Mouse (Mus musculus) embryo, embryonic 11.5 days (tissue): ENCODE data around the gene Ofd1.
A peak's percentile ranks its signal among the peaks of the same experiment; 100 is the strongest.

Experiments
- DNase-seq: peaks from one replicate; pipeline ENCODE4 v3.0.0-alpha.2; 2012; ENCODE audit warnings: low read depth, low spot score

Gene Ofd1

DNA sequence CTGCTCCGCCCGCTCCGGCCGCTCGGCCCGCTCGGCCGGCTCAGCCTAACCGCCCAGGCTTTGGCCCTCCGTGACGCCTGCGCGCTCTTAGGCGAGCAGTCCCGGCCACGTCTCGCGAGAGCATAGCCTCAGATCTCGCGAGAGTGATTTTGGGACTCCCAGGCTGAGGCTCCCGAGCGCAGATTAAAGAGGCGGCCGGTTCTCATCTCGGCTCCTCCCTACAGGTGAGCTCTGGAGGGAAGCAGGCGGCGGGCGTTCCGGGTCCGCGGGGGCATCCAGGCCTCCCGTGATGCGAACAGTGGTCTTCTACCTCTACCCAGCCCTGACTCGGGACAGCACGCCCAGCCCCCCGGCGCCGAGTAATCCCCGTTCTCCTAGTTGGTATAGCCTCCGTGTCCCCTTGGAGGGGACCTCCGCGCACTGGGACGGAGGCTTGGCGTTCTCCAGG is at the start of gene Ofd1:
TSS of gene Ofd1 (minus strand) at position 89 of the 448 bp plus-strand sequence.
- peak; percentile 85 for DNase-seq

DNA sequence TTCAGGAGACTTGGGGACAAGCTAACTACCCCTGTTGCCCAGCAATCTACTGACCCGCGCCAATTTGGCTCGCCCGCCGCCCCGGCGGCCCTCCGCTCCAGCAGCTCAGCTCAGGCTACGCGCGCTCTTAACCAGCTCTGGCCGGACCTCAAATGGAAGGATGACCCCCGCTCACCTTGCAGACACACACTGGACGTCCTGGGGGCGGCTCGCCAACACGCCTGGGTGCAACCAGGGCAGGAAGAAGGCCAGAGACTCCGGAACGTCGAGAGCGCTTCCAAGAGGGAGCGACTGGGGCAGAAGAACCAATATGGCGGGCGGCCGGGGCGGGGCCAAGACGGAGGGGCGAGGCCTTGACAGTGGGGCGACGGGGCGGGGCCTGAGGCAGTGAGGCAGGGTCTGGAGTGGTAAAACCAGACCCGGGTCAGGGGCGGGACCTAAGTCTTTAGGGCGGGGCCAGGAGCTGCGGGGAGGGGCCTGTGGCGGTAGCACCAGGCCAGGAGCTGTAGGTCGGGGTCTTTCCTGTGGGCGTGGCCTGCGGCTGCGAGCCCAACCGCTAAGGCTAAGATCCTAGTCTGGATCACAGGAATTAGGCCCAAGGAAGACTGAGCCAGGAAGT is 39.0 kb upstream of the Ofd1 start, which contains the start of gene Rab9:
TSS of gene Rab9 (minus strand) at position 503 of the 619 bp plus-strand sequence.
- peak; percentile 86 for DNase-seq

DNA sequence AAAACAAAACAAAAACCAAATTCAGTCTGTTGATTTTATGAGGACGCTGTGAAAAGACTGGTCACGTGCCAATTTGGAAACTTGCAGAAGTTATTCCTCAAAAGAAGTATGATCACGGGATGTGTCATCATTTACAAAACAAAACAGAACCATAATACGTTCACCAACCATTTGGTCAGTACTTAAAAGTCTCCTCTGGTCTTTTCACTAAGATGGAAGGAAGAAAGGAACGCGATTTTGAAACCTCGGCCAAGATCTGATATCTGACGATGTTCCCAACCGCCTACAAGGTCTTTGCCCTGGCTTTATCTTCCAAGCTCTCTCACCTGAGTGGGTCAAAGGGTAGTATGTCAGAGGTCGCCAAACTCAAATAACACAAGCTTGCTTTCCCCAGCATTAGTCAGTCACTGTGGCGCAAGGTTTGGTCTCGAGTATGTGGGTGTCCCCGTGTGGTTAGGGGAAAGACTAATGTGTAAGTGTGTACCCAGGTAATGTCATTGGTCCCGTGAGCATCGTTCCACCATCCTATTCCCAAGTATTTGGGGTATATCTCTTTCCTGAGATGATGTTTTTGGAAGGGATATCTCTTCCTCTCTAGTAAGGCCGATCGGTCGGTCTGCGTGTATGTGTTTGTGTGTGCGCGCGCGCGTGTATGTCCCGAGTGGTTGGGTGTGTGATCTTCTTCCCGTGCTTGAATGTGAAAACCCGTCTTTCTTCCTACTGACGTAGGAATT is 38.3 kb upstream of the Ofd1 start:
- DNase-seq: no peak

DNA sequence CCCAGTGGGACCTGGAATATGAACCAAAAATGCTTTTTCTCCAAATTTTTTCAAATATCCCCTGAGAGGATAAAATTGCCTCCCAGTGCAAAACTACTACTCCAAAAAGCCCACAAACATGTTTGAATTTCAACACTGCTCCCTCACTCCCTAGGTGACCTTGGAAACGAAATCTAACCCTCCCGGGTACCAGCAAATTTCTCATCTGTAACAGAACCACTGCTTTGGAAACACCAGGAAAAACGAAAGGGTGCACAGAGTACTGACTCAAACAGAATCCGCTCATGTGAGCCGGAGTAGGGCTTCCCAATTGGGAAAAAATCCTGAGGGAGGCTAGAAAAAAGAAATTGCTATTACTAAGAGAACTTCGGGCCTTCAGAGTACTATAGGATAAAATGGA is 36.9 kb upstream of the Ofd1 start:
- DNase-seq: no peak

DNA sequence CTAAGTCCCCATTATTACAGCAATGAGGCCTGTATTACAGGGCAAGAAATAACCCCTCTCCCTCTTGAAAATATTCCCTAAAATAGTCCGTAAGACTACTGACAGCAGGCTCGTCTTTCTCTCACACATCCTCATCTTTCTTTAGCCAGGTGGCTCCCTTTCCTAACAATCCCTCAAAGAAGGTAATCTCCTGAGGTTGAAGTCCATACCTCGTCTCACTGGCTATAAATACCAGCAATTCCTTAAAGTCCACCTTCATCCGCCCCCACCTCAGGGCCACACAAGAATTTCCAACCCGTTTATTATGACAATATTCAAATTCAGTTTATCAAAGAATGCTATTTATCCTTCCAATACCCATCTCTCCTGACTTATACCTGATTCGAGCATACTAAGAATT is 32.1 kb upstream of the Ofd1 start:
- DNase-seq: no peak

DNA sequence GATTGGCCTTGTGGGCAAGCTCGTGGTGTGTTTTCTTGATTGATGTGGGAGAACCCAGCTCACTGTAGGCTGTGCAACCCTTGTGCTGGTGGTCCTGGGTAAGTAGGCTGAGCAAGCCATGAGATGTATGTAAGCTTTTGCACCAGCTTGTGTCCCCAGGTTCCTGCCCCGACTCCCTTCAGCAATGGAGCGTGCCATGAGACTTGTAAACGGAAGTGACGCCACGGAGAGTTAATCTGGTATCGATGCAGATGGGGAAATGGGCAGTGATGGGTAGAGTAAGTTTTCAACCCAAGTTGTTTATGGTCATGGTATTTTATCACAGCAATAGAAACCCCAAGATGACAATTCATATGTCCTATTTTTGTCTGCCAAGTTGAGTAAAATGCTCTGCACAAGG is 27.8 kb upstream of the Ofd1 start:
- DNase-seq: no peak

DNA sequence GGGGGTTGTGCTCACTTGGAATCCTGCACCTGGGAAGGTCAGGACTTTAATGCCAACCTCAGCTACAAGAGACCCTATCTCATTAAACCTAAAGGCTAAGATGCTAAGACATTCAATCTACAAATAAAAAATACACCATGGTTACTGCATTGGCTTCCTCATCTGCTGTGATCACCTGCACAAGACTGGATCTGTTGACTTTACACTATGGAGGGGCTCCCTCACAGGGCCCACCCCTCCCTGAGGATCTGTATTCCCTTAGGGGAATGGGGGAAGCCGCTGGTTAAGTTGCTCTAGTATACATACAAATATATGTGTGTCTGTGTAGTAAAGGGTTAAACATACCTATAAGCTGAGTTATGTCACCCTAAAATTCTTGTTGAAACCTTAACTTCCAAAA is 15.0 kb upstream of the Ofd1 start:
- DNase-seq: no peak

DNA sequence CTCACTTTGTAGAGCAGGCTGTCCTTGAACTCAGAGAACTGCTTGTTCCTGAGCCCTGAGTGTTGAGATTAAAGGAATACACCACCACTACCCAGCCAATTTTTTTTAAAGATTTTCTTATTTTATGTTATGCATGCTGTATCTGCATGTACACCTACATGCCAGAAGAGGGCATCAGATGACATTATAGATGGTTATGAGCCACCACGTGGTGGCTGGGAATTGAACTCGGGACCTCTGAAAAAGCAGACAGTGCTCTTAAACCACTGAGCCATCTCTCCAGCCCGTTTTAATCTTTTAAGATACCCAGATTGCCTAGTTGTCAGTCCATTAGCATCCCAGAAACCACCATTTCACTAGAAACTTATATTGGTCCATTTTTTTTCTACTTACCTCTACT is 13.8 kb upstream of the Ofd1 start:
- no peak for DNase-seq

DNA sequence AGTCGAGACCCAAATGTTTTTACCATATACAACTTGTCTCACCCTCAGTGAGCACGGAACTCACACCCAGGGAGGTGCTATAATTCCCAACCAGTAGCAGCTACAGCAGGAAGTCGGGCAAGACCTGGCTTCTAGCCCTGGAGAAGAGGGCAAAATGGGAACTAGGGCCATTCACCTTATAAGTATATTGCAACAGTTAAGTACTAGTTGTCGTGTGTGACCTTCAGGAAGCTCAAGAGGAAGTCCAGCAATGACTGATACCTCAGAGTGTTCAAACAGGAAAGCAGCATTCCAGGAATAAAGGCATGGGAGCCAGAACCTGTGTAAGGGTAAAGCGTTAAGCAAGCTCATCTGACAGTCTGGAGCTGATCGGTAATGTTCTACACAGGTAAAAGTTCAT is 13.0 kb upstream of the Ofd1 start:
- DNase-seq: no peak

DNA sequence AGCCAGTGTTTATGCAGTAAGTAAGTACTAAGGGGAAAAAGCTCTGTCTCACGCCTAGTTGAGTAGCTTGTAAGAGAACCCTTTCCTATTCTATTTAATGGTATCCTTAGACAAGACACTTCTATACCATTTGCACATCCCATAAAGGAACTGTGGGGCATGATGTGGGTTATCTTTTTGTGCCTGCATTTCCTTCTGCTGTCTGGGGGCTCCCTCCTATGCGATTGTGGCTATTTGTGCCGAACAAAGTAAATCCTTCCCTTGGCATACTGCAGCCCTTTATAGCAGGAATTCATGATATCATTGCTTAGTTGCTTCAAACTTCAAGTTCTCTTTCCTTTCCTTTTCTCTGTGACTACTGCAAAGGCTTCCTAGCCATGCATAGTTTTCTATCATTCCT is 4.0 kb upstream of the Ofd1 start:
- DNase-seq: no peak

DNA sequence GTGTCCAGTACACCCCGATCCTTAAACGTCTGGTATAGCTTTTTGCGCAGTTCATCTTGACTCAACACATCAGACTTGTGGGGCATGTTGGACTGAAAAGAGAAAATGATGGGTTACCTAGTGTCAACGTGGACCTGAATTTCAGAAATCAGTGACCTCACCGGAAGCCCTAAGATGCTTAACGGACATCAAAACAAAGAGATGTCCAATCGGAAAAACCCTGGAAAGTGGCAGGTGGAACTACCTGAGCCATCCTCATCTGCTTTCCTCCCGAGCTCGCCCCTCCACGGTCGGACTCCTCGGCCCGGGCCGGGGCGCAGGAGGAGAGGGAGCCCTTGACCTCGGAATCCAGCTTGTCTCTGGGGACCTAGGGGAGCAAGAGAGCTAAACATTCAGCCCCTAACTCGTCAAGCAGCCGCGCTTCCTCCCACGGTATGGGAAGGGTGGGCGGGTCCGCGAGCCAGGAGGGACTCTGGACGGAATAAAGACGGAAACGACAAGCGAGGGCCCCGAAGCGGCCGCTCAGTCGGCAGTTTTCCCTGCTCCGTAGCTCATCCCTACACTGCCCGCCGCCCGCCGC is 378 bp downstream of the Ofd1 start, which contains the start of gene Trappc2:
TSS of gene Trappc2 (plus strand) at position 539 of the 580 bp plus-strand sequence.
- no peak for DNase-seq

DNA sequence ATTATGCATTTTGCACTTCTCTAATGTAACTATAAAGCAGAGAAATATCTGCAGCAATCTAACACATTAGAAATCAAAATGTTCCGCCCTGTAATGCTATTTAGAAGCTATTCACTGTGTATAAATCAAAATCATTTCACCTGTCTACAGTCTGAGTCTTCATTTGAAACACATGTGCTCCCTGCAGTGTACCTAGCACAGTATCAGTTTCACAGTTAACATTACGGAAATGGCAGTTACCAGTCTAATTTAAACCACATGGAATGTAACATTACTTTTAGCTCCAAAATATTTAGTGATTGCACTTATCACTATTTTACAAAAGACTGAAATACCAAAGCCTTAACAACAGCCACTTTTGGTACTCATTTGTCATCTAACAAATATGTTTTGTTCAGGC is 5.7 kb downstream of the Ofd1 start:
- DNase-seq: no peak

DNA sequence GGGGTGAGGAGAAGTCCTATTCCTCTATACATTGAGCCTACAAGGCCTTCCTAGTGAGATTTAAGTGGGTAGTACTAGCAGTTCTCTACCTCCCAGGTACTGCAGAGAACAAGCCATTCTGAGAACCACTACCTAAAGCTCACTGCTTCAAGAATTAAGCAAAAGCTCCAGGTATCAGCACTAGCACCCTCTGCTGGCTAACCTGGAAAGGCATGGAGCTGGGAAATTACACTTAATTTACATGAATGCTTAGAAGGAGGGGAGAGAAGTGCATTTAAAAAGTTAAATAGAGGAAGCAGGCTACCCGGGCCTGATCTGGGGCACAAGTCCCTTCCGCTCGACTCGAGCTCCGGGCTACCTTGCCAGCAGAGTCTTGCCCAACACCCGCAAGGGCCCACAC is 24.3 kb downstream of the Ofd1 start:
- no peak for DNase-seq

DNA sequence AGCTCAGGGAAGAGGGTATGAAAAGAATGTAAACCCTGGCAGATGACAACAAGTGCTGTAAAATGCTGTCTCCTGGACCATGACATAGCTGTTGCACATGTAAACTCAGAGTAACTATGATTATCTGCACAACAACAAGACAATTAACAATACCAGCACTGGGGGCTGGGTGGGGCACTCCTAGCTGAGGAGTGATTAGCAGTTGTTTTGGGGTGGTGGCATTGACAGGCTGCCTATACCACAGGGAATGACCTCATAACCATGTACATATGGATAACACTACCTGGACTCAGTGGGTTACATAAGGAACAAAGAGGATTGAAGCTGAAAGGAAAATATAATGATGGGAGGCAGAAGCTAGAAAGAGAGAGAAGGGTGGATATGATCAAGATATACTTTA is 32.6 kb downstream of the Ofd1 start:
- DNase-seq: no peak

DNA sequence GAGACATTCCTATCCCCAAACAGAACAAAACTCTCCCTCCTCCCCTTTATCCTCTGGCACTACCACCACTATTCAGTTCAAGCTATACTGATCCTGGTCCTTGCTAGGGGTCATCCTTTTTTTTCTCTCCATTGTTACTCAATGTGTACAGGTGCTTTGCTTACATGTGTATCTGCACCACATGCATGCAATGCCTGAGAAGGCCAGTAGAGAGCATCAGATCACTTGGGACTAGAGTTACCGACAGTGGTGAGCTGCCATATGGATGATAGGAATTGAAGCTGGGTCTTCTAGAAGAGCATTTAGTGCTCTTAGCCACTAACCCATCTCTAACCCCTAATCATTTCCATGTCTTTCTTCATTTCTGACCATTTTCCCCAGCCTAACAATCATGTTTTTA is 46.8 kb downstream of the Ofd1 start:
- no peak for DNase-seq

DNA sequence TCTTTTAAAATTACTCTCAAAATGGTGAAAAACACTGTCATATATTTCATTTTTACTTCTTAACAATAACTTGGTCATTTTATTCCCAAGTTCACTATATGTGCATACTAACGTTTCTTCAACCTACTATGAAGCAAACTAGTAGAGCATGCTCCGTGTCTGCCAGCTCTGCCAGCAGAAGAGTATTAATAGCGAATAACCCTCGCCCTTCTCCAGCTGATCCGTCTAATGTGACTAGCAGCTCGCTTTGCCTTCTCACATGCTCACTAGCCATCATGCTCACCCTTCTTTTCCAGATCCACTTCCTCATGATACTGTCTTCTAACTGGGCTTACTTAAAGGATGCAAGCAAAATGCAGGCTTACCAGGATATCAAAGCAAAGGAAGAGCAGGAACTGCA is 53.8 kb downstream of the Ofd1 start:
- no peak for DNase-seq

DNA sequence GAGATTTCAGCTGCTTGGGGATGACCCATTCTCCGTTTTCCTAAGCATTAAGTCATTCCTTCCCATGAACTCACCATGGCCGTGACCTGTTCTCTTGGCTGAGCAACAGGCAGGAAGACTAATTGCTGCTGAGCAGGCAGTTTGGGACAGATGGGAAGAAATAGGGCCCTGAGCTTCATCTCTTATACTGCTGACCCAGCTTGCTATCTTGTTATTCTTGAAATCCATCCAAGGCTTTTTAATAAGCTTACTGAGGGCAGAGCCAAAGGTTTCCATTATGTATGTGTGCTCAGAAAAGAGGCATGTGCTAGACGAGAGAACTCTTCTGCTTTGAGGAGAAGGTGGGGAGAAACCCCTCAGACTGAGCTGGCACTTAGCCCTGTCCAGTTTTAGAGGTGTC is 55.6 kb downstream of the Ofd1 start:
- no peak for DNase-seq

DNA sequence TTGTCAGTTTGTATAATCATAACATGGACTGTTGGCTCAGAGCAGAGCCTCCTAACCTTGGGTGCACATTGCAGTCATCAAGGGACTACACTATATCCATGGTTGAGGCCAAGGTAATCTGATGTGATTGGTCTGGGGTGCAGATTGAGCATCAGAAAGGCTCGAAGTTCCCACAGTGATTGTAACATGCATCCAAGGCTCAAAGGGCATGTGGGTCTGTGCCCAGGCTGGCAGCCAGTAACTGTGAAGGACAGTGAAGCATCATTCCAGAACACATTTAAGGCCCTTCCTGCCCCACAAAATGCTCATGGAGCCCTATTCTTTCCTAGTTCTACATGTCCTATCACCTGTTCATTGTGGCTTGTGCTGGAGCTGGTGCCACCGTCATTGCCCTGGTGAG is 56.9 kb downstream of the Ofd1 start:
- DNase-seq: no peak

DNA sequence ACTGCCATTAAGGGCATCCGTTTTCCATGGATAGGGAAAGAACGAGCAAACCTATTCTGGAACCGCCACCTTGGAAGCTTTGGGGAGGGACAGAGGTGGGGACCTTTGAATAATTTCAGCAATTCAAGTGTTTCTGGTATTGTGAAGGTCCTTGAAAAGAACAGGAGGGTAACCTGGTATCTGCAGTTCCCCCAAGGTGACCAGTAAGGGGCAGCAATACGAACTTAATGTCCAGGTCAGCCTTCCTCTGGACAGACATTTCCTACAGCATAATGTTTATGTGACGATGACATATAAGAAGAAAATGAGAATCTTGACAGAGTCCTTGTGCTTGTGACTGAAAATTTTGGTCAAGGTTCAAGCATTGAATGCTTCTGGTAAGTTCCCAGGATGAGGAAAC is 61.9 kb downstream of the Ofd1 start:
- DNase-seq: no peak

DNA sequence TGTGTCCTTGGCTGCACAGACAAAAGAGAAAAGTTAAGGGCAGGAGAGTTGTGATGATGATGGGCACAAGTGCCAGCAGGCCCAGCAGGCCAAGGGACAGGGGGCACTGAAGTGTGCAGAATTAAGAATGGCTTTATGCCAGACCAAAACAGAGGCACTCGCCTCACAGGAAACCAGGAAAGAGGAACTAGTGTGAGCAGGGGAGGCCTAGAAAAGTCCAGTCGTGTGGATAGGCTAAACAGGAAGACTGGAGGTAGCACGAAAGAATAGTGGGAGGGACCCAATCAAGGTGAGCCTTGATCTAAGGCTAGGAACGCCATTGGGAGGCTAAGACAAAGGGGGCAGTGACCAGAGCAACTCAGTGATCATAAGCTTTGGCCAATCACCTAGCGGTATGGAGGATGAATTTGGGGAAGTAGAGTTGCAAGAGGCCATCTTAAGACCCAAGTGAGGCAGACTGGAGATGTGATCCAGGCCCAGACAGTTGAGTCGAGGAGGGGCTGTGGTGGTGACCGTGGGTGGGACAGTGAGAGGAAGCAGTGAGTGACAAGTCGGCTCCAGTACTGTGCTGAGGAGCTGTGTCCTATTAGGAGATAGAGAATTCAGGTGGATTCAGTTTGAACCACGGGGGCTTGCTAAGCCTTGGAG is 63.7 kb downstream of the Ofd1 start:
- no peak for DNase-seq

DNA sequence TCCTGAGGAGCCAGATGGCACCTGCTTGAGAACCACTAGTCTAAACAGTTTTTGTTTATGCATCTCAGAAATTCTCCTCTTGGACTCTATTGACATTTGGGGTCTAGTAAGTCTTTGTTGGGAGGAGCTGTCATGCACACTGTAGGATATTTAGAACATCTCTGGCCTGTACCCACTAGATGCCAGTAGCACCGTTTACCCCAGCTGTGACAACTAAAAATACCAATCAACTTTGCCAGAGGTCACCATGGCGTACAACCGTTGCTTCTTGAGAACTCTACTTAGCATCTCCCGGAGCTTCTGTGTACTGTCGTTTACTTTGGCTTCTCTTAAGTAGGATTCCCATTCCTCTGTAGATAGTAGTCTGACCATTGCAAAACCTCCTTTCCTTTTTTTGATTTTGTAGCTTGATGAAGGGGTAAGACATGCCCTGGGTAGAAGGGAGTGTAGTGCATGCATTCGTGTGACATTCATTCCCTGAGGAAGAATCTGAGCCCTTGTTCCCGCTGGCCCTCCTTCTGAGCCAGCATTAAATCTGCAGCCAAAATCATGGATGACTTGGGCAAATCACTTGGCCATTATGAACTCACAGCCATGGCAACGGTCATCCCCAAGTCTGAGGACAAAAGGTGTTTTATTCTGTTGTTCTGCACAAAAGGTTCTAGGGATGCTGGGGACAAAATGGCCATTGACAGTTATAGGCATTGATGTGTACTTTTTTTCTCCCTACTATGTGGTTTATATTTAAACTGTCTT is 74.9 kb downstream of the Ofd1 start:
- DNase-seq: no peak

DNA sequence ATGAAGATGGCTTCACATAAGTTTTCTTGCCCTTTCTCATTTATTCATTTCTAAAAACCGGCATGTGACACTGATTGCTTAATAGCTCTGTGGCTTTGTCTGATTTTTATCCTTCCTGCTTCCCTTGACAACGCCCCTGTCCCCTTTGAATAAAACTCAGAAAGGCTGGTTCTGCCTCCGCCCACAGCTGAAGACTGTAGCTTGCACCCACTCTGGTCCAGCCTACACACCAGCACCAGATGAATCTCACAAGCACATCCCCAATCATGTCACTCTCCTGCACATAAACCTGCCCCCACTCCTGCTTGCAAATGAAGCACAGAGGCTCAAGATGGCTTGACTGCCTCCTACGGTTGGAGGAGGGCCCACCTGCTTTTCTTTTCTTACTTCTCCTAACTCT is 80.0 kb downstream of the Ofd1 start:
- no peak for DNase-seq
